Mouse (Mus musculus): ENCODE measurements at regions not wholly inside any gene's neighbourhood (a gene's known extent, or its start where the extent isn't known, plus 50 kb on each side); places are given as distances from the start of the nearest gene placed in this dataset.

DNA sequence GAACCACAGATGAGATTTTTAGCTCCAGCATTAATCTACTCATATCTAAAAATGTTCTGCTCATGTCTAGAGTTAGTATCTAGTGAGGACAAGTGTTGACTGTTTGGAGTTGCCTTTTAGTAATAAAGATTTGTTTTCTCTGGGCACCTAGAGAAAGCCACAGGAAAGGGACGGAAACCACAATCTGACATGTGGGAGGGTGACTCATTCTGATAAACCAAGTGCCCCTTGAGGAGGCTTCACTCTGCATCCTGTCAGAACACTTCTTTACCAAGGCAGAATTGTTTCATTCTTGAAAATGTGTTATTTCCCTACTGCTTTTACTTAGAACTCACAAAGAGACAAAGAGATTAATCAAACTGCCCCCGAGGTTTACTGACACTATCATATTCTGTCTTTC, 537.4 kb upstream of the Gm11114 start:
- no peak for DNase-seq
- TF ChIP-seq CTCF (IDR thresholded peaks at IDR 0.05; ENCODE audit: insufficient read depth, low read length) (no peak), POLR2A (IDR thresholded peaks at IDR 0.05; ENCODE audit: borderline replicate concordance, extremely low read depth, low read depth, low read length) (no peak)
- 42% methylated on average over 2 of the region's 2 CpGs for WGBS
- Histone ChIP-seq H3K4me1 (ENCODE audit: control insufficient read depth, insufficient read depth, low read length) (no peaks in the 10 kb centered on the region), H3K4me3 (replicated peaks; ENCODE audit: extremely low read depth, low read depth, low read length) (no peak overlapping the region)

DNA sequence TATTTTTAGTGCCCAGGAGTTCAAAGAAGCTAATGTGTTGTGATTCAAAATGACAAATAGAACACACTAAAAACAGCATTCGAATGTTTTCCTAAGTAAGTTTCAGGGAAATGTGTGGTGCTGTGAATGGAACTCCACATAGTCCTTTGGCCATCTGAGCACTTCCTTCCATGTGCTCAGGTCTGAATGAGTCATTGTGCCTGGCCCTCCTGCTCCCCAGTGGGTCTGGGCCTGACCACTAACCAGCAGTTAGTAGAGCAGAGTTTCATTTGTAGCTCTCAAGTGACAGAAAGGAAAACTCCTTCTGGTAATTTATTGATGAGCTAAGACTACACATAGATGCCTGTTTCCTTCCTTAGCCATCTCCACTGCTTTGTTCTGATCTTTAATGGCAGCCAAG, 533.4 kb upstream of the Gm11114 start:
- no peak for DNase-seq
- Histone ChIP-seq H3K4me1 (ENCODE audit: control insufficient read depth, insufficient read depth, low read length) (no peaks in the 10 kb centered on the region), H3K4me3 (replicated peaks; ENCODE audit: extremely low read depth, low read depth, low read length) (no peak overlapping the region)
- WGBS: 73% methylated on average over 1 of the region's 1 CpGs
- TF ChIP-seq POLR2A (IDR thresholded peaks at IDR 0.05; ENCODE audit: borderline replicate concordance, extremely low read depth, low read depth, low read length): no peak
- TF ChIP-seq CTCF (IDR thresholded peaks at IDR 0.05; ENCODE audit: insufficient read depth, low read length): no peak

GRCm38 (mm10) chr9:84825768-84826167, 486.8 kb upstream of the Gm11114 start:
- no peaks in the 10 kb centered on the region for H3K4me1 ChIP-seq (ENCODE audit: control insufficient read depth, insufficient read depth, low read length)
- no peak overlapping the region for H3K4me3 ChIP-seq (replicated peaks; ENCODE audit: extremely low read depth, low read depth, low read length)
- no peak for TF ChIP-seq CTCF (IDR thresholded peaks at IDR 0.05; ENCODE audit: insufficient read depth, low read length)
- no peak for TF ChIP-seq POLR2A (IDR thresholded peaks at IDR 0.05; ENCODE audit: borderline replicate concordance, extremely low read depth, low read depth, low read length)
- DNase-seq: peak; percentile 14

DNA sequence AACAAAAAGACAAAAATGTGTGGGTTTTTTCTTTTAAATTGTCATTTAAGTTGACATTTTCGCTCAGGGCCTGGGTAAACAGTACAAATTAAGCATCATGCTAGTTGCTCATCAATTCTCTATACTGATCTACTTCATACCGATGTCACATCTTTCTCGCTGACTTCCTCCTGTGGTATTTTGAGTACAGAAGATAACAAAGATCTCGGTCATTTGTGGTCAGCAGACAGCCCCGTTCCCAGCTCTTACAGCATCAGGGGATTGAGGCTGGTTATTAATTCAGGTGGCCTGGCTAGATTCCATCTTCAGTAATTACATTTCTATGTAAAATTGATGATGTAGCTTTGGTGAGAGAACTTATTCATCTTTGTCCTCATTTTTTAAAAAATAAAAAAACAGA, 483.6 kb upstream of the Gm11114 start:
- no peaks in the 10 kb centered on the region for H3K4me1 ChIP-seq (ENCODE audit: control insufficient read depth, insufficient read depth, low read length)
- no peak overlapping the region for H3K4me3 ChIP-seq (replicated peaks; ENCODE audit: extremely low read depth, low read depth, low read length)
- WGBS: 70% methylated on average over 5 of the region's 5 CpGs
- no peak for DNase-seq
- no peak for TF ChIP-seq POLR2A (IDR thresholded peaks at IDR 0.05; ENCODE audit: borderline replicate concordance, extremely low read depth, low read depth, low read length)
- no peak for TF ChIP-seq CTCF (IDR thresholded peaks at IDR 0.05; ENCODE audit: insufficient read depth, low read length)

DNA sequence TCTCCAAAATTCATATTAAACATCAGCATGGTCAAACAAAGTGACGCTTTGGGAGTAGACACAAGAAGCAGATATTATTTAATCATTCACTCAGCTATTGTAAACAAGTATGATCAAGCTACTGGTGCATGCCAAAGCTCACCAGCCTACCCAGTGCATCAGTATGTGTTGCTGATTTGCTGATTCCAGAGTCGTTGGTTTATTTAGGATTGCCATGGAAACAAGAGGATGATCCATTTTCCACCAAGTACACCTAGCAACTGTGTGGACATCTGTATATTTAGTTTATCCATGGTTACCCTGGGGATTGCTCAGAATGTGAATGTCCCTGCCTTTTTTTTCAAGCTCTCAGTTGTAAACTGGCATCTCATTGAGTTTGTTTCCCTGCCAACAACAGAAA, 481.9 kb upstream of the Gm11114 start:
- no peak overlapping the region for H3K4me3 ChIP-seq (replicated peaks; ENCODE audit: extremely low read depth, low read depth, low read length)
- 33% methylated on average over 2 of the region's 2 CpGs for WGBS
- TF ChIP-seq POLR2A (IDR thresholded peaks at IDR 0.05; ENCODE audit: borderline replicate concordance, extremely low read depth, low read depth, low read length) (no peak), CTCF (IDR thresholded peaks at IDR 0.05; ENCODE audit: insufficient read depth, low read length) (no peak)
- H3K4me1 ChIP-seq (ENCODE audit: control insufficient read depth, insufficient read depth, low read length): no peaks in the 10 kb centered on the region
- no peak for DNase-seq

DNA sequence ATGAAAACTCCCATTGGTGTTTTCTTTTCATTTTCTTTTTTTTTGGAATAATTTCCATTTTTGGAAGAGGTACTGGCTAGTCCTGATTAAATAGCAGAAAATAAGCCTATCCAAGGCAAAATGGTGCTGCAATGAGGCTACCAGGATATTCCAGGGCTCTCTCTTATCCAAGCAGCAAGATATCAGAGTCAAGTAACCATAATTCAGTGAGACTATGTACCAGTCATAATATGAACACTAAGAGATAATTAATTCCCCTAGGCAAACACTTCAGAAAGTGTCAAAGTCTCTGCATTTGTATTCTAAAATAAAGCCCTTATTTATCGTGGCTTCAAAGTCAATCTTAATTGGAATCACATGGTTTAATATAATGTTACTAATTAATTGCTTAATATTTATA, 475.1 kb upstream of the Gm11114 start:
- WGBS: 82% methylated on average over 1 of the region's 1 CpGs
- Histone ChIP-seq H3K4me3 (replicated peaks; ENCODE audit: extremely low read depth, low read depth, low read length) (no peak overlapping the region), H3K4me1 (ENCODE audit: control insufficient read depth, insufficient read depth, low read length) (no peaks in the 10 kb centered on the region)
- TF ChIP-seq POLR2A (IDR thresholded peaks at IDR 0.05; ENCODE audit: borderline replicate concordance, extremely low read depth, low read depth, low read length) (no peak), CTCF (IDR thresholded peaks at IDR 0.05; ENCODE audit: insufficient read depth, low read length) (no peak)
- DNase-seq: no peak

GRCm38 (mm10) chr9:84844021-84844420, 468.6 kb upstream of the Gm11114 start:
- no peak for DNase-seq
- no peaks in the 10 kb centered on the region for H3K4me1 ChIP-seq (ENCODE audit: control insufficient read depth, insufficient read depth, low read length)
- H3K4me3 ChIP-seq (replicated peaks; ENCODE audit: extremely low read depth, low read depth, low read length): no peak overlapping the region
- TF ChIP-seq CTCF (IDR thresholded peaks at IDR 0.05; ENCODE audit: insufficient read depth, low read length): no peak
- TF ChIP-seq POLR2A (IDR thresholded peaks at IDR 0.05; ENCODE audit: borderline replicate concordance, extremely low read depth, low read depth, low read length): no peak

DNA sequence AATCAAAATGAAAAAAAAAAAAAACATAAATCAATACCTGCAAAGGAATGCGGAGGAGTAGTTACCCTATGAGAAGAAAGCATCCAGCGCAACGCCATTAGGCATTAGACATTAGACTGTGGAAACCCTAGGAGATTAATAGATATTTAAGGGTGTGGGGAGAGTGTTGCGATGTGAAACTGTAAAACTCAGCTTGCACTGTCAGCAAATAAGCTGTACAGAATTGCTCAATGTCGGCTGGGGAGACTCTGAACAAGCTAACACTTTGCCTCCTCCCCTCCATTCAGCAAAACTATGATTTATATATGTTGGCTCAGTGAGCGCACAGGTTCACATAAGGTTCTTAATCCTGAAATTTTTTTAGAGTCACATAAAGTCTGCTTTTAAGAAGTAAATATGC, 451.0 kb upstream of the Gm11114 start:
- Histone ChIP-seq H3K4me3 (replicated peaks; ENCODE audit: extremely low read depth, low read depth, low read length) (no peak overlapping the region), H3K4me1 (ENCODE audit: control insufficient read depth, insufficient read depth, low read length) (no peaks in the 10 kb centered on the region)
- no peak for DNase-seq
- TF ChIP-seq POLR2A (IDR thresholded peaks at IDR 0.05; ENCODE audit: borderline replicate concordance, extremely low read depth, low read depth, low read length) (no peak), CTCF (IDR thresholded peaks at IDR 0.05; ENCODE audit: insufficient read depth, low read length) (no peak)
- WGBS: 57% methylated on average over 6 of the region's 6 CpGs

DNA sequence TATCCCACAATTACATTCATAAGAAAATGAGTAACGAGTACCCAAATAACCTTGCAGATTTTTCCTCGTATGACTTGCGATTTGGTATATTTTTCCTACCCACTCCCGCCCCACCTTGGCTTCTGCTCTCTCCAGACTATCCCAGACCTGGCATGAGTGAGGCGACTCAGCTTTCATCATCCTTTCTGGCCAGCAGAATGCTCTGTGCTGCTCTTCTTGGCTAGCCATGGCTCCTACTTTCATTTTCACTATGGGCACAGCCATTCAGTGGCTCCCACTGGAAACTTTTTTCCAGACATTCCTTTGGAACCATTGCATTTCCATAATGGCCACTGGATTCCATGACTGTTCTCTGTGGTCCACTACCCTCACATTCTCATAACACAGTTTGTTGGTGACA, 449.1 kb upstream of the Gm11114 start:
- no peak for DNase-seq

DNA sequence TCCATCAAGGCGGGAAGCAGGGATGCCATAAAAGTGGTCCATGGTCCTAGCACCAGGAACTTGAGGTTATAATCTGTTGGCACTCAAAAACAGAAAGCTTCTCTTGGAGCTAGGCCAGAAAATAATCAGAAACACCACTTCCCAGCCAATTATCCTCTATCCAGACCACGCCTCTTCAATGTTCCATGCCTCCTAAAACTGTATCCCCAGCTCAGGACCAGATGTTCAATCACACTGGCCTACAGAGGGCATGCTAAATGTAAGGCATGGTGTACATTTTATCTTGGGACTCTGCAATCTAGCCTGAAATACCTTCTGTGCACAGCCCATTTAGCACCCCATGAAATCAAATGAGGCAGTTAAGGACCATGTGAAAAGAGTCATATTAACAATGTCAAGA, 418.4 kb upstream of the Gm11114 start:
- 71% methylated on average over 2 of the region's 2 CpGs for WGBS
- no peak overlapping the region for H3K4me3 ChIP-seq (replicated peaks; ENCODE audit: extremely low read depth, low read depth, low read length)
- TF ChIP-seq CTCF (IDR thresholded peaks at IDR 0.05; ENCODE audit: insufficient read depth, low read length) (no peak), POLR2A (IDR thresholded peaks at IDR 0.05; ENCODE audit: borderline replicate concordance, extremely low read depth, low read depth, low read length) (no peak)
- no peaks in the 10 kb centered on the region for H3K4me1 ChIP-seq (ENCODE audit: control insufficient read depth, insufficient read depth, low read length)
- DNase-seq: no peak

More for the DNA sequence above, 449.1 kb upstream of the Gm11114 start:
- TF ChIP-seq CTCF (IDR thresholded peaks at IDR 0.05; ENCODE audit: insufficient read depth, low read length): no peak
- no peak for TF ChIP-seq POLR2A (IDR thresholded peaks at IDR 0.05; ENCODE audit: borderline replicate concordance, extremely low read depth, low read depth, low read length)
- H3K4me1 ChIP-seq (ENCODE audit: control insufficient read depth, insufficient read depth, low read length): no peaks in the 10 kb centered on the region
- WGBS: 80% methylated on average over 5 of the region's 5 CpGs
- H3K4me3 ChIP-seq (replicated peaks; ENCODE audit: extremely low read depth, low read depth, low read length): no peak overlapping the region

DNA sequence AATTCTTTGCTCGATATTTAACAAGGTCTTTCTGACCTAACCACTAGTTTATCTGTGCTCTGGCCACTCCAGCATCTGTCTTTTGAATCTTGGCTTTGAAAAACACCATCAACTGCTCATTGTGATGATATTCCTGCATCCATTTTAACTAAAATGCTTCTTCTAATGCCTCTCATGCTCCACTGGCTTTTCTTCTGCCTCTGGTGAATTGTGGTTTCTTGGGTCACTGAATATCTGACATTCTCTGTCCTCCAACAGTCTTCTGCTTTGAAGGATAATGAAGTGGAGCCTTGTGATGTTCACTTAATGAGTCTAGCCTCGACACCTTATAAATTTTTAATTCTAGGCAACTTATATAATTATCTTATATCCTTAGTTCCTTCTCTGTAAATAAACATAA, 416.5 kb upstream of the Gm11114 start:
- 51% methylated on average over 2 of the region's 2 CpGs for whole genome bisulfite sequencing
- Histone ChIP-seq H3K4me1 (ENCODE audit: control insufficient read depth, insufficient read depth, low read length) (no peaks in the 10 kb centered on the region), H3K4me3 (replicated peaks; ENCODE audit: extremely low read depth, low read depth, low read length) (no peak overlapping the region)
- no peak for TF ChIP-seq POLR2A (IDR thresholded peaks at IDR 0.05; ENCODE audit: borderline replicate concordance, extremely low read depth, low read depth, low read length)
- no peak for TF ChIP-seq CTCF (IDR thresholded peaks at IDR 0.05; ENCODE audit: insufficient read depth, low read length)
- DNase-seq: no peak
